Mouse (Mus musculus): ENCODE measurements around the gene Trio. TPM values are rescaled to one million over a fixed set of nuclear protein-coding genes. Genes with fewer than 3 reads are reported as not detected.

The Trio gene
- 11.5 TPM for polyA plus RNA-seq (2014; fragmentation: Illumina TruSeq; extraction: RNeasy Lipid Tissue Mini Kit (QIAGEN cat#74804); ENCODE audit: insufficient read depth, low read depth, low replicate concordance)

GRCm38 (mm10) chr15:28025447-28026166, at the start of gene Trio:
Gene Trio, minus strand, starts transcription at chr15:28025848.

GRCm38 (mm10) chr15:27681419-27682187, 344.0 kb downstream of the Trio start, which contains the start of gene Otulinl:
Gene Otulinl, minus strand, starts transcription at chr15:27681579.

Other genes with a start within 250 kb of the Trio start
- 2.0 TPM for gene Dnah5, start 177.9 kb upstream of the Trio start, polyA plus RNA-seq (2014; fragmentation: Illumina TruSeq; extraction: RNeasy Lipid Tissue Mini Kit (QIAGEN cat#74804); ENCODE audit: insufficient read depth, low read depth, low replicate concordance)

Measured in lung, adult 10 weeks (tissue).